Mouse (Mus musculus) heart, postnatal 36 days (tissue): ENCODE results near the gene Mylip. TPM values are rescaled to one million over a fixed set of nuclear protein-coding genes. Genes with fewer than 3 reads are reported as not detected.

Source experiments
- DNase-seq, 2 experiments: peaks; one replicate each; pipeline ENCODE4 v3.0.0; 2021 to 2022
- intact Hi-C: fragments of 180-260 bp; cut with DNase I; formaldehyde crosslinking; loops from one replicate; pipeline ENCODE4 v1.15.1; 2025
- total RNA-seq, 2 experiments: library from RNA; stranded (reverse); gene quantifications; 2 replicates each; pipeline ENCODE4 v1.2.3; 2021

The Mylip gene
- 10 to 100 TPM; 19.1 to 25.7 TPM for total RNA-seq

GRCm38 (mm10) chr13:45389448-45390311, at the start of gene Mylip:
TSS of gene Mylip (plus strand) at chr13:45389742.
- intact Hi-C loops: loop anchor here (2.0 to 5.0 kb wide), 4 partner anchors 53 to 359 kb away; no protein-coding TSS in a partner anchor
- DNase-seq: peak; percentile 99

DNA sequence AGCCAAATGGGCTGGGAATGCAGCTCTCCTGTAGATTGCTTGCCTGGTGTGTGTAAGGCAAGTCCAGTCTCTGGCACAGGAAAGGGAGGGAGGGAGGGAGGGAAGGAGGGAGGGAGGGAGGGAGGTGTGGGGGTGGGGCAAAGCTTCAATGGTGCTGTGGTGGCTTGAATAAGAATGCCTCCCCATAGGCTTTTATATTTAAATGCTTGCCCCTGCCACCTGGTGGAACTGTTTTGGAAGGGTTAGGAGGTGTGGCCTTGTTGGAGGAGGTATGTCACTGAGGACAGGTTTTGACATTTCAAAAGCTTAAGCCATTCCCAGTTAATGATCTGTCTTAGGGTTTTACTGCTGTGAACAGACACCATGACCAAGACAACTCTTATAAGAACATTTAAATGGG, 47.6 kb upstream of the Mylip start:
- DNase-seq: no peak
- intact Hi-C loops: no loop called here

DNA sequence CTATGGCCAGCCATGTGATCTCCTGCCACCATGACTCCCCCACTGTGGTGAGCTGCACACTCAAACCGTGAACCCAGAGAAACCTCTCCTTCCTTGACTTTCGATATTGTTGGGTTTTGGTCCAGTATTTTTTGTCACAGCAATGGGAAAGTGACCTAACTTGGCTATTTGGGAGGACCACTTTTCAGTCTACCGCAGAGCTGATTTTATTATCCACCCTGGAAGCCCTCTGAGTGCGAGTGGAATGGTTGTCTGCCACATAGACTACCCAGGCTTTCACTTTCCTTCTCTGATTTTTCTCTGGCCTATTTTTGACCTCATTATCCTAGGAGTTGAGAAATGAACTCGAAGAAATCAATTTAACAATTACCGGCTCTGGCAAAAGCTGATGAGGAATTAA, 46.0 kb upstream of the Mylip start:
- DNase-seq: no peak
- intact Hi-C loops: no loop called here

DNA sequence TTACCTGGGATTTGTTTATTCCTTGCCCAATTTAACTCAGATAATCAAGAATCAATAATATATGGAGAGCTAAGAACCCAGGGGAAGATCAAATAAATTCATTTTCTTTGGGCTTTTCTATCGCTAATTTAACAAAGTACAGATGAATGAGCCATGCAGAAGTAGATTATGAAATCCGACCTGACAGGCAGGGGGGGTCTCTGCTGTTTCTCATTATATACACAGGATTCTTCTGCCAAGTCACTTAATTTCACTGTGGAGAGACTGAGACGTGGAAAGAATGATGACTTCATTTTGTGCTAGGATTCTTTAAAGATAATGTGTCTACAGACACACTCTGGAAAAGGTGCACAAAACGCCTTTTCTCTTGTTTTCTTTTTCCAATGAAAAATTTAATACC, 45.6 kb upstream of the Mylip start:
- intact Hi-C loops: no loop called here
- no peak for DNase-seq

- intact Hi-C loops: no loop called here
- no peak for DNase-seq
These were observed 43.9 kb upstream of the Mylip start for GRCm38 (mm10) chr13:45345471-45346159.

DNA sequence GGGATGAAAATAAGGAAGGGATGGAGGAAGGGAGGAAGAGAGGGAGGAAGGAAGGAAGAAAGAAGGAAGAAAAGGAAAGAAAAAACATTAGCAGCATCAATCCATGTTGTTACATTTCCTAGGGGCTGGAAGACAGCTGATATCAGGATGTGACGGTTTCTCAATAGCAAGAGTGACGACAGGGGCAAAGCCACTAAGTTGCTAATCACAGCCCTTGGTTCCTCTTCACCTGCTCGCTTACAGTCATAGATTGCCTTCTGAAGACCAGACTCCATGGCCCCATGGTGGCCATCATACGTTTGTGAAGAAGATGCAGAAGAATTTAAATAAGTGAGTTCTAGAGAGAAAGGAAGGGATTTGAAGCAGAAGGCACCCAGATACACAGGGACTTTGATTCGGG, 38.1 kb upstream of the Mylip start:
- no peak for DNase-seq
- intact Hi-C loops: no loop called here

DNA sequence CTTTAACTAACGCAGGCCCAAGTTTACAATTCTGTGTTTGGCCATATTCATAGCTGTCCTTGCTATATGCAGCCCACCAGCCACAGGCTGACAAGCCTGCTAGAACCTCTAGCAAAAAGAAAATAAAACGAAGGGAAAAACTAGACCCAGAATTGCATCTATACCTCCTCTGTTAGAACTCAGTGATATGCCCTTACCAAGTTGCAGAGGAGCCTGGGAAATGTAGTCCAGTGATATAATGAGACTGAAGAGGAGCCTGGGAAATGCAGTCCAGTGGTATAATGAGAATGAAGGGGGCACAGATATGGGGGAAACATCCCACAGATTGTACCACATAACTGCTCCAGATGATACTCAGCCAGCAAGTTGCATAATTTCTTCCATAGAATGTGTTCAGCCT, 34.7 kb upstream of the Mylip start:
- no peak for DNase-seq
- intact Hi-C loops: no loop called here

- intact Hi-C loops: no loop called here
- DNase-seq: no peak
These were observed 31.3 kb upstream of the Mylip start for GRCm38 (mm10) chr13:45358208-45358607.

- intact Hi-C loops: no loop called here
- DNase-seq: no peak
These were observed 30.7 kb upstream of the Mylip start for GRCm38 (mm10) chr13:45358676-45359323.

GRCm38 (mm10) chr13:45365788-45366187, 23.8 kb upstream of the Mylip start:
- intact Hi-C loops: no loop called here
- no peak for DNase-seq

DNA sequence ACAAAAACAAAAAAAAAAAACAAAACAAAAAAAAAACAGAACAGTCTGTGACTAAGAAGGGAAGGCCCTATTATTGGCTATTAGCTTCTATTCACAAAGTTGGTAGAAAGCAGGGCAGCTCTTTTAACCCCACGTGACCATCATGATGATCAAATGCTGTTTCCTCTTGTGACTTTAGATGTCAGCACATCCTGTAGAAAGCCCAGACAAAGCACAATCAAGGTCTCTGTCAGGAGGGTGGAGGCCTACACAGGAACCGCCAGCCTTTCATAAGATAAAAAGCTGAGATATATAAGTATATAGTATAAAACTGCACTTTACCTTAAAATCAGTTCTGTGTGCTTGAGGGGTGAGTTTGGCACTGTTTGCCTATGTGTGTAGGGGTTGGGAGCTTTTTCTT, 17.9 kb upstream of the Mylip start:
- no peak for DNase-seq
- intact Hi-C loops: no loop called here

- intact Hi-C loops: no loop called here
- no peak for DNase-seq
These were observed 17.1 kb upstream of the Mylip start for GRCm38 (mm10) chr13:45372456-45372855.

DNA sequence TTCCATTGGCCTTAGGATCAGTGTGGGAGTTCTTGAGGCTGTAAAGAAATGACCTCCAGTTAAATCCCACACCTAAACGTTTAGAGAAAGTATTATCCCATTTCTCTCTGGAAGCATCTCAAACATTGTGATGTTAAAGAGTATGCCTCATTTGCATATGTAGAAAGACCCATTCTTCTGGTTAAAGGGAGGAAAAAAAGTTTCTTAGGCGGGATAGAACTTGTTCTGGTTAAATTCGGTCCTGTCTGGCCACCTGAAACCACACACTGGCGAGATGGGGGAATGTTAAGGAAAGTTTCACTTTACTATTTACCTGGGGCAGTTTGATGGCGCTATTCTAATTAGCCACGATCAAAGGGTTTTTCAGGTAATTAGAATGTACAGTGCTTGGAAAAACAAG, 14.7 kb upstream of the Mylip start:
- no peak for DNase-seq
- intact Hi-C loops: no loop called here

- intact Hi-C loops: no loop called here
- no peak for DNase-seq
These were observed 7.3 kb upstream of the Mylip start for GRCm38 (mm10) chr13:45382208-45382607.

DNA sequence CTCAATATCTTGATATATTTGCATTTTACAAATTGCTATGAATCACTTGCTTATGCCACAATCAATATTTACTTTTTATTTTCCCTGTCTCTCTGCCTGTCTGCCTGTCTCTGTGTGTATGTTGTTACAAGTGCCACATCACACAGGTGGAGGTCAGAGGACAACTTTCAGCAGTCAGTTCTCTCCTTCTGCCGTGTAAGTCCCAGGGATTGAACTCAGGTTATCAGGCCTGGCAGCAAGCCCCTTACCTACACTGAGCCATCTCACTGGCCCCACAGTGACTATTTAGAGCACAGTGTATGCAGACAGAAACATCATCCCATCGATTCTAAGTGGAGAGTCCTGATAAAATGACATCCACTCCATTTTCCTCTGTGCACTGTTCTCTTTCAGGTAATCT, 4.9 kb upstream of the Mylip start:
- intact Hi-C loops: no loop called here
- no peak for DNase-seq

DNA sequence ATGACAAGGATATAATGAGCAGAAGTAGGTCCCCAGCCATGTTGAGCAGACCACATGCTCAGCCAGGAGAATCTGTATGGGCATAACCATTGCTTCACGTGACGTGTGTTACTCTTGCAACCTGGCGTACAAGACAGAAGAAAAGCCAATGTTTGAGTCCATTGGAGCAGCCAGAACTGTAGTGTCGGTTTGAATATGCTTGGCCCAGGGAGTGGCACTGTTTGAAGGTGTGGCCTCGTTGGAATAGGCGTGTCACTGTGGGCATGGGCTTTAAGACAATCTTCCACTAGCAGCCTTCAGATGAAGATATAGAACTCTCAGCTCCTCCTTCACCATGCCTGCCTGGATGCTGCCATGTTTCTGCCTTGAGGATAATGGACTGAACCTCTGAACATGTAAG, 4.0 kb upstream of the Mylip start:
- no peak for DNase-seq
- intact Hi-C loops: no loop called here

DNA sequence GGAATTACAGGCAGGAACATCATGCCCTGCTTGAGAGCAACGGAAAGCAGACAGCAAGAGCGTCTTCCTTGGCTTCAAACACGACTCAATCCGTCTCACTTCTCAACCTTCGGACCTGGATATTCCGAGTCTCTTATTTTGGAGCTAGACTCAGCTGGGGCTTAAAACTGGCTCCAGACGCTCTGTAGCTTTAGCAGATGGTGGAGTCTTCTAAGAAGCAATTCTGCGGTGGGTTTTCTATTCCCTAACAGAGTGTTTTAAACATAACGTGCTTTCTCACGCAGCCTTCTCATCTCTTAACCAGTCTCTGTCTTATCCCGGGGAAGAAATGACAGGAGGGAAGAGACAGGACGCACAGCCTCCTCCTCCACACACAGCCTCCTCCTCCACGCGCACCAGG, 3.3 kb upstream of the Mylip start:
- DNase-seq: no peak
- intact Hi-C loops: no loop called here

DNA sequence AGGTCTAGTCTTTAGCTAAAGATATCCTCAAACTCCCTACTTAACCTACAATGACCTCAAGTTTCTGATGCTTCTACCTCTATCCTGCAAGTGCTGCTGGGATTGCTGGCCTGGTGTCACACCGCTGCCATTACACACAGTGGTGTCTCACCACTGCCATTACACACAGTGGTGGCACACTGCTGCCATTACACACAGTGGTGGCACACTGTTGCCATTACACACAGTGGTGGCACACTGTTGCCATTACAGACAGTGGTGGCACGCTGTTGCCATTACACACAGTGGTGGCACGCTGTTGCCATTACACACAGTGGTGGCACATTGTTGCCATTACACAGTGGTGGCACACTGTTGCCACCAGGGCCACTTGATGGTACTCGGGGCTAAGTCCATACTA, 2.3 kb upstream of the Mylip start:
- intact Hi-C loops: no loop called here
- no peak for DNase-seq

DNA sequence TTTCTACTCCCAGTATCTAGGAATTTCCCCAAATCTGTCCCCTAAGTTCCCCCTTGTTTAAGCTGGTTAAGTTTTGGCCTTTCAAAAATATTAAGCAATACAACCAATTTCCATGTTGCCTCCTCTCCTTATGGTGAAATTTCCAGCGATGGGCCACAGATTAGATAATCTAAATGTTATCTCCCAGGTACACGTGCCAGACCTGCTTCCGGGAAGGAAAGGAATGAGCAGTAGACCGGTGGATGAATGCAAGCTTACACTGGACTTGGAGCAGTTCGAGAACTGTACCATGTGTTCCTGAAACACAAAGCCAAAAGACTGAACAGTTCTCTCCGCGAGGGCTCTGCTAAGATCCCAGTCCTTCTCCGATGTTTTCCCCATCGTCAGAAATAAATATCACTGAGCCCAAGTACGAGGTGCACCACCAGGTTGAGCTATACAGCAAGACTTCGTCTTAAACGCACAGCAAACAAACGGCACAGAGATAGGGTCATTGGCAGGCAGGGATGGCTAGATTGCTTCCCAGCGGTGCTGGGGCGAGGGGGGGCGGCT, 1.2 kb upstream of the Mylip start:
- intact Hi-C loops: loop anchor here (2.0 kb wide), 1 partner anchor 112 kb away; no protein-coding TSS in a partner anchor
- DNase-seq: no peak

- intact Hi-C loops: loop anchor here (2.0 kb wide), 1 partner anchor 112 kb away; no protein-coding TSS in a partner anchor
- no peak for DNase-seq
These were observed 653 bp upstream of the Mylip start for GRCm38 (mm10) chr13:45388889-45389288.

DNA sequence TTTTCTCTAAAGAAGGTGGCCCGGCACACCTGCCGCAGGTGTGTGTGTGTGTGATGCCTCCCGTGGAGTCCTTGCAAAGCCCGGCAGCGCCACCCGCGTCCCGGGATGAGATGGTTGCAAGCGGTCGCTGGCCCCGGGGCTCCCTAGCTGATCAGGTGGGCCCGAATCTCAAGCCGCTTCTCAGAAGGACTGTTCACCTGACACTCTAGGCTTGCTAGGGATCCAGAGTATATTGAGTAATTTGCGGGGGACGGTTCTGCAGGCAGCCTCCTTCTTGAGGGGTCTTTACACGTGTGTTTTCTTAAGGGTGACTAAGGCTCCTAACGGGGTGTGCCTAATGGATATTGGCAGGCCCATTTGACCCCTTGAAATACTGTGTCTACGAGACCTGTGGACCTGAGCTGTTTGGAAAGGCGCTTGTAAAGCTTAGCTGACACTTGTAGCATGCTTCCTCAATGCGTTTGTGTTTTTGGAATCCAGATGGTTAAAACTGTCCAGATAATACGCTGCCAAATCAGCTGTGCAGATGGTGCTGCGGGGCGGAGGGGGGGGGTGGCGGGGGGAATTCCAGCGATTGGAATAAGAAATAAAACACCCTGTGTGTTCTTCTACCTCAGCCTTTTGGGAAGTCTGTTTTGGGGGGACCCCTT, 895 bp downstream of the Mylip start:
- DNase-seq: peak; percentile 38 to 53
- intact Hi-C loops: loop anchor here (2.0 to 5.0 kb wide), 3 partner anchors 52 to 360 kb away; no protein-coding TSS in a partner anchor
